Mouse (Mus musculus): ENCODE data around the gene Eva1b.

Gene Eva1b

DNA sequence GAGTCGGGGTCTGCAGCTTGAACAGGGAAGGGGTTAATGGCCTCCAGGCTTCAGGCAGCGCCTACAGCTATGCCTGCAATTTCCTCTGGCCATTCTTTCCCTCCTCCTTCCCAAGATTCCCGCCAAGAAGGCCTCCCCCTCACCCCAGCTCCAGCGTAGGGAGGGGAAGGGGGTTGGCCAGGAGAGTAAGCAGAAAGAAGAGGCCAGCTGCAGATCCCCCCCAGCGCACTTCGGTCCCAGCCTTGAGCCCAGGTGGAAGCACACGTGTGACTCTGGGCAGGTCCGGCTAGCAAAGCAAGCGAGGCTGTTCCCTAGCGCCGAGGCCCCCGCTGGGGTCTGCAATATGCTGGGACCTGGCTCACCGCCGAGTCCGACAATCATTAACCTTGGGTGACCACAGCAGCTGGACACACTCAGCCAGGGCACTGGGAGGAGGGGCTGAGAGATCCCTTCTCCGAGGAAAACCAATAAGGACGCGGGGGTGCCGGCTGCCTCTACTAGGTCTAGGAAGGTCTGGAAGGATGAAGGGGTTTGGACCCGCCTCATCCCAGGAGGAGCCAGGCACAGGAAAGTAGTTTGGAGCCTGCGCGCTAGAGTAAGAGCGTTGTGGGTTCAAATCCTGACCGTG lies at the start of gene Eva1b:
Gene Eva1b, plus strand, starts transcription at position 212 of the 628 bp plus-strand sequence.
- DNase-seq, result peak; percentile 96

DNA sequence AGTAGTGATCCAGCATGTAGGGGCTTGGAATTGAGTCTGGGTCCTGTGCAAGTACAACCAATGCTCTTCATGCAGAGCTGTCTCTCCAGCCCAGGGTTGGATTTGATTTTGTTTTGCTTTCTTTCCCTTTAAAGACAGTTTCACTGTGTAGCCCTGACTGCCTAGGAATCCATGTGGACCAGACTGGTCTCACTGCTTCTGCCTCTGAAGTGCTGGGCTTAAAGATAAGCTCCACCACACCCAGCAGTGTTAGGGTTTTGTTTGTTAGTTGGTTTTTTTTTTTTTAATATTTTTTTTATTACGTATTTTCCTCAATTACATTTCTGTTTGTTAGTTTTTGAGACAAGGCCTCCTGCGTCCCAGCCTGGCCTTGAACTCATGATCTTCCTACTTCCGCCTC lies 48.2 kb upstream of the Eva1b start:
- DNase-seq, result no peak

DNA sequence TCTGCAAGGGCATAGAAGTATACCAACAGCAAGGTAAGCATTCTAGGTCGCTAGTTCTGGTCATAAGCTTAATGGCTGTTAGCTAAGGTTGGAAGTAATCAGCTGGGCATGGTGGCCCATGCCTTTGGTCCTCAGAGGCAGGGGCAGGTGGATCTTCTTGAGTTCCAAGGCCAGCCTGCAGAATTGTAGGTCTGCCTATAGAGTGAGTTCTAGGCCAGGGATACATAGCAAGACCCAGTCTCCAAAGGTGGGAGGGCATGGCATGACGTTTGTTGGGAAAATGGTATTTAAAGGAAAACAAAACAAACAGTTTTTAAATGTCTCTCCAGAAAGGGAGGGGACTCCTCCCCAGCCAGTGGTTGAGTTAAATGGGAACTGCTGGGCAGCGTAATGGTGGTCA lies 46.8 kb upstream of the Eva1b start:
- DNase-seq, result no peak

DNA sequence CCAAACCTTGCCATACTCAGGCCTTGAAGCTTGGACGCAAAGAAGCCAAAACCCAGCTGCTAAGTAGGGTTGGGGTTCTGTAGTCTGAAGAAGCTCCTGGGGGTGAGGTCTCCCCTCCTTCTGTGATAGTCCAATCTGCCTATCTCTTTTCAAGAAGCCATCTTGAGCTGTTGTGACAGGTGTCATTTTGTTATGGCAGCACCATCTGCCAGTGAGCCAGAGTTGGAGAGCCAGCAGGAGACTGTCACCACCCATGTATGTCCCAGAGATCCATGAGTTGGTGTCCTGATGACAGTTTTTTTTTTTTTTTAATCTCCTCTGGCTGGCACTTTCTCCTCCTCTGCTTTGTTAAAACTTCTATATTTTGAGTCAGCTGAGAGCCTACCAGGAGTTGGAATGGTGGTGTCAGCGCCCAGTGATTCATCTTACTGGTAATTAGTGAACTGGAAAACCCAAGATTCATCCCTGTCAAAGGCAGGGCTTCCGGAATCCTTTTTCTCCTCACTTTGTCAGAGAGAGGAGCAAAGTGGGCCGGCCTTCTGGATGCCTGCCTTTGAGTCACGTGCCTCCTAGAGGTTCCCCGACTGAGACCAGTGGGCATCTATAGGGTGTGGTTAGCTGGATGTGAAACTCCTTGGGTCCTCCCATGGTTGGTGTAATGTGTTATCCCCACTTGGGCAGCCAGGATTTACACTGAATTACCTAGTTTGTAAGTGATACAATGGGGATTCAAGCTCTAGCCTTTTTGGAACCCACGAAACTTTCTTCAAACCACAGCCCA lies 45.3 kb upstream of the Eva1b start:
- peak; percentile 47 for DNase-seq

DNA sequence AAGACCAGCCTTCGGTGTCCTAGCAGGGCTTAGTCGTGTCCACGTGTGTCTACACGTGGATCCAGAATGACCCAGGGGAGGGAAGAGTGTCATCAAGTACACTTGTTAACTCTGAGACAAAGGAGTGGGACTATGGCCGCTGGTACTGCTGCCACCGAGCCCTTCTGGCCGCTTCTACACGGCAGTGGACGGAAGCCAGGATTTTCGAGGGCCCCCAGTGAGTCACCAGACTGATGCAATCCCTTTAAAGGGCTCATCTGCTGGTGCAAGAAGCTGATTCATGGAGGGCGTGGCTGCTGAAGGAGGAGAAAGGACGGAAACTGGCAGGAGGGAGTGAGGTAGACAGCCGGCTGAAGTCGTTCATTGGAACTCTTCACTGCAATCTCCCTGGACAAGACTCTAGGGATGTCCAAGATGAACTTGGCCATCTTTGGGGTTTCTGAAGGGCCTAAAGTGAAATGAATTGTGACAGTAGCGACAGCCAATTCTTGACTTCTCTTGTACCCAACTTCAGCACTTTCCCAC lies 44.4 kb upstream of the Eva1b start:
- DNase-seq, result peak; percentile 89

DNA sequence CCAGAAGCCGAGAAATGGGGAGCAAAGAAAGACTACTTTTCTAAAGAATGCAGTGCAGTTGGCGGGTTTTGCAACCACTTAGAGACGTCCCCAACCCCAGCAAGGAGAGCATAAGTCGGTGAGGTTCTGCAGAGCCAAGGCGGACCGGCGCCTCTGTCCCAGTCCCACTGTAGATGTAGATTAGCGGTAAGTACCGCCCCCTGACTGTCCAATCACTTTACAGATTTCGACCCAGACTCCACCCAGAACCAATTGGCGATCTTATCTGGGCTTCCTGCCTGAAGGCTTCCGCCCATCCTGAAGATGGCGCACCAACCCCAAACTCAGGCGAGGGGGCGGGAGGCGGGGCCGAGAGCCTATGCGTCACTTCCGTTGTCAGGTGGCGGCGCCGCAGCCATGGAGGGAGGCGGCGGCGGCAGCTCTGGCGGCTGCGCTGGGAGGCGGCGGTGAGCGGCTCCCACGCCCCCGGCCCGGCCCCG lies 43.9 kb upstream of the Eva1b start, which contains the start of gene Stk40:
Gene Stk40, plus strand, starts transcription at position 368 of the 479 bp plus-strand sequence.
- peak; percentile 98 for DNase-seq

DNA sequence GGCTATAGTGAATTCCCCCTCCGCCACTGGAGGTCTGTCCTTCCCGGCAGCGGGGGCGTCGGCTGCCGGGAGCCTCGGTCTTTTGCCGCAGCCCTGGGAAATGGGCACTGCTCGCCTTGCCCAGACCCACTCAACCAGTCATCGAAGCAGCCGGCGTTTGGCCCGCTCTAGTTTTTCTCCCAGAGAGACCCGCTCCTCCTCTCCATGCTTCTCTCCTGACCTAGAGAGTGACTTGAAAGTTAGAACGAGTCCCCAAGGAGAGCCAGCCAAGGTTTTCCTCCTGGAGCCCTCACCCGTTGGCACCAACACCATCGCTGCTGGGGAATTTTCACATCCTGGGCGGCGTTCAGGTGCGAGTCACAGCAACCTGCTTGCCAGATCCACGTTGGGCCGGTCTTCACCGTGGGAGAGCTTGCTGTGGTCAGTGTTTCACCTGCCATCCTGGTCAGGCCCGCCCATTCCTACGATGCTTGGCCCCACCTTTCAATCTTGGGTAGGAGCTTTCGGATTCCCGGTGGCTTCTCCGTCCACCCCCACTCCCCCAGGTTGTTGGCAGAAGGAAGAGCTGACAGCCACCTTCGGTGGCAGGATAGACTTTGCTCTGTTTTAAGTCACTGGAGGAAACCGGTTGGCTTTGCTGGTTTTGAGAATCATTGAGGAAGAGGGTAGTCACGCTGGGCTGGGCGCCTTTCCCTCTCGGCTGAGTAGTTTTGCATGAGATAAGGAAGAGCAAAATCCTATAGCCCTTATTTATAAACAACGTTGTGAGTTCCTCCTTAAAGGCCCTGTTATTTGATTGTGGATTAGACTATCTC lies 43.1 kb upstream of the Eva1b start:
- DNase-seq, result peak; percentile 87

DNA sequence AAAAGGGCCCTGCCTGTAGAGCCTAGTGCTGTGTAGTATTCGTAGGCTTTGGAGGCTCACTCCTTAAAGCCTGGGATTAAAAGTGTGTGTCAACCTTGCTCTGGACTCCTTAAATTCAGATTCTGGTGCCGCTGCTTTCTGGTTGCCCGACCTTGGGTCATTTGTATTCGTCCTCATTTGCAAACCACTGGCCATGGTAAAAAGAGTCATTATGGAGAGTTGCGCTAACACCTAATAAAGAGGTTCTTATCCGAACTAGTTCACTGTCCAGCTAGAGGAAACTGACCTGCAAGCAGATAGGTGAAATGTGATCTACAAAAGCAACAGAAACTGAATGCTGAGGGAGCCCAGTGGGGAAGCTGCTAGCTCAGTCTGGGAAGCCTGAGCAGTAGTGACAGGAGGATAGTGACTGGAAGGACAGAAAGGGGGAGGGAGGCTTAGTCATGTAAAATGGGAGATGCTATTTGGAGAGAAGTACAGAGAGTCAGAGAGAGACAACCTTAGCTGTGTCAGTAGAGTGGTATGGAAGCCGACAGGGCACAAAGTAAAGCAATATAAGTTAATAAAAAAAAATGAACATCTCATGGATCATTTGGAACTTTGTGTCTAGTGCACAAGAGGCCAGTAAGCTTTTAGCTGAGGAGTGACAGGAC lies 42.3 kb upstream of the Eva1b start:
- DNase-seq, result no peak

DNA sequence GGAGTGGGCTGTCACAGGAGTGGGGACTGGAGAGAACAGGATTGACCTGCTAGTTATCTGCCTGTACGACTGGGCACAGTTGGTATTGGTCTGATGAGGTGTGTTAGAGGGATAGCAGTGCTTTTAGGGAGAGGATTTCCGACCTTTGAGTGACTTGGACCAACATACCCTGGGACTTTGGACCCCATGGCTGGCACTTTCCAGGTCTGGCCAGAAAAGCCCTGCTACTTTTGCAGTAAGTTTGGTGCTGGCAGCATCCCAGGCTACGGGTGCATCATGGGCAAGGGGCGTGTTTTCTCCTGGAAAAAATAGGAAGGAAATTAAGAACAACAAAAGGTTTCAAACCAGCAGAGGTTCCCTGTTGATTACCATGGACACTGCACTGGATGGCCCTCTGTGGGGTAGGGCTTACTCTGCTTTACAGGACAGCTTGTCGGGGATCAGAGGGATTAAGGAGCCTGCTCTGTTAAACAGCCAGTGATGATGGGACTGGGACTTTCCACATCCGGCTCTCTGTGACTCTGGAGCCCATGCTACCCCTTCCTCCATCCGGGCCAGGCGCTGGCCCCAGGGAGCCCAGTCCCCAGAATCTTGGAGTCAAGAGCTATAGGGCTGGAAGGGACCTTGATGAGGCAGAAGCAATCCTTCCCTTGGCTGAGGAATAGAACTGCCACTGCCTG lies 39.3 kb upstream of the Eva1b start:
- DNase-seq, result peak; percentile 91

DNA sequence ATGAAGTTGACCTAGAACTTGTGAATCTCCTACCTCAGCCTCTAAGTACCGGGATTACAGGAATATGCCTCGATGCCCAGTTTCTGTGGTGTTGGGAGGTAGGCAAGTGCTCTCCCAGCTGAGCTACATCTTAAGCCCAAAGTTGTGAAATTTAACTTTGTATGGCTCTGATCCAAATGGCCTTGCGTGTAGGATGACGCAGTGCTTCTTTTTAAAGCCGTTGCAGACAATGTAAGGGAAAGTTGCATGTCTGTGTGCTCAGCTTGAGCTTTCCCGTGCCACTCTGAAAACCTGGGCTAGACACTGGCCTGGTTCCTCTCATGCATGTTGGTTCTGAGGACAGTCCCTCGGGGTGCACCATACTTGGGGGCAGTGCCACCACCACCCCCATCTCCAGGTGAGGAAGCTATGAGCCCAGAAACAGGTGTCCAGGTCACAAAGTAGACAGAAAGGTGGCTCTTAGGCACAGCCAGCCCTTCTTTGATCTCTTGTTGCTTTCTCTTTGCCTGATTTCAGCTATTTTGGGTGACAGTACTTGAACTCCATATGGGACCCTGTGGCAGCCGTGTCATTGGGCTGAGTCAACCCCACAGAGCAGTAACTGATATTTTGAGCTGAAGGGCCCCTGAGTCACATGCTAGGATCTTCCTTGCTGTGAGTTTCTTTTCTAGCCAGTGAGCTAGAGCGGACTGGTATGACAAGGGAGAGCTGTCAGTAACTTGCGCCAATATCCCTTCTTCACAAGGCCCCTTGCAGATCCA lies 37.8 kb upstream of the Eva1b start:
- no peak for DNase-seq

DNA sequence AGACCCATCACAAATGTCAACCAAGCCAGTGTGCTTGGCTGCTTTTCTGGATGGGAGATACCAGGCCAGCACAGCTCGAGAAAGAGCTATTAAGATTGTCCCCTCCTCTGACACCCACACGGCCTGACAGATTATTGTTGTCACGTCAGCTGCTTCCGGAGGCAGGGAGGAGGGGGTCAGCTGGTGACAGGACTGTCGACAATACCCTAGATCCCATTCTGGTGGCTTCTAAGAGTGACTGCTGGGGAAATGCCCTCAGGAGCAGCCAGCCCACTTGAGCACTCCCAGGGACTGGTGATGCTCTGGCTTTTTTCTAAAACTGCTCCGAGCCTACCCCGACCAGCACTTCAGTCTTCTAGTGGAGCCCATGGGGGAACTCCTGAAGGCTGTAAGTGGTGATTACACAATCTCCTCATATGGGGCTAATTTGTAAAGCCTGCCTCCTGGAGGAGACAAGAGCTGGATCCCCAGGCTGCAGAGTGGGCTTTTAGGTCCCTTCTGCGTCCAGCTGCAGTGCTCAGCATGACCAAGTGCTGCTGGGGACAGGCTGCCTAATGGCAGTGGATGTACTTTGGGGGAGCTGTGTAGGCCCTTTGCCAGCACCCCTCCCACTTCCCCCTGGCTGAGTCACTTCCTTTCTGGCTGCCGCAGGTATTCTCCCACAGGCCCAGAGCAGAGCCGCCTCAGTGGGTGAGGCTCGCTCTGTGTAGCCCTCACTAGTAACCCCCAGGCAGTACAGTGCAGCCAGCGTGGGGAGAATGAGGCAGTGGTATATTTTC lies 37.0 kb upstream of the Eva1b start:
- DNase-seq, result peak; percentile 91

DNA sequence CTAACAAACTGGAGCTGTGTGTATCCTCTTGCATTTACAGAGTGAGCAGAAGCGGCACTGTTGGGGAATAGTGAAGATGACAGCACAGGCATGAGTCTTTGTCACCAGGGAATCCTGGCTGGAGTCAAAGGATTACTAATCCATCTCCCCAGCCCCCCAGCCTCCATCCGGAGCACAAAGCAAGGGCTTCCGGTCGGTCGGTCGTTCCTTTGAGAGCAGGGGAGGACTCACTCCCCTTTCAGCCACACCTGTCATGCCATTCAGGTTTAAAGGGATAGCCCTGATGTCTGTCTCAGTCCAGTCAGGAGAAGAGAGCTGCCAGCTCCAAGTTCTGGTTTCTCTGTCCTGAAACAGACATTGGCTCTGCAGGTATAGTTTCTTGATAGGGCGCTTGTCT lies 36.4 kb upstream of the Eva1b start:
- DNase-seq, result peak; percentile 62

DNA sequence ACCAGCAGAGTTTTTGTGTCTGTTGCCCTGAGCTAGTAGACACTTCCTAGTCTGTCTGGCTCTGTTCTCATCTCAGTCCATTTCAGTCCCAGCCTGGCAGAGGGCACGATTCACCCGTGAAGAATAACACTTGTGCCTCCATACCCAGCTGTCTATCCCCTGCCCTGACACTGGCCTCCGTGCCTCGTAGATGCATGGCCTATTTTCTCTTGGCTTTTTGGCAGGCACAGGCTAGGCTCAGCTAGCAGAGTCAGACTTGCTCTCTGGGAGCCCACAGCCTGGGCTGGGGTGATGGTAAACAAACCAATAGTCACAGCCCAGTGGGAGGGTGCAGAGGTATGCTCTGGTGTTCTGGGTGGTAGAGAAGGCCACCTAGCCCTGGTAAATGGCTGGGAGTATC lies 34.3 kb upstream of the Eva1b start:
- DNase-seq, result no peak

DNA sequence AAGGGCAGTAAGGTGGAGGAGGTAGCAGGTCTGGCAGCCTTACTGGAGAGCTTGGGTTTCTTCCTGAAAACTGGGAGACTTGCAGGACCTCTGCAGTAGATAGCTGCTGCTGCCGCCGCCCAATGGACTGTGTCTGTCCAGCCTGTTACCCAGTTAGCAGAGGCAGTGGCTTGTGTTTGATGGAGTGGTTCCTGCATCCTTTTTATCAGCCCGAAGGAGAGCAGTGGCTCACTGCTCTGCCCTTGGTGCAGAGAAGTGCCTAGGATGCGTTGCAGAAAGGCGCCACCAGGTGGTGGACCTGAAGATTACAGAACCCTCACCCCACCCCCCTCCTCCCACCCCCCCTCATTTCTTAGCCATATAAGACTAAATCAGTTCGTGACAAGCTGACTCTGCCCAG lies 33.6 kb upstream of the Eva1b start:
- DNase-seq, result peak; percentile 77

DNA sequence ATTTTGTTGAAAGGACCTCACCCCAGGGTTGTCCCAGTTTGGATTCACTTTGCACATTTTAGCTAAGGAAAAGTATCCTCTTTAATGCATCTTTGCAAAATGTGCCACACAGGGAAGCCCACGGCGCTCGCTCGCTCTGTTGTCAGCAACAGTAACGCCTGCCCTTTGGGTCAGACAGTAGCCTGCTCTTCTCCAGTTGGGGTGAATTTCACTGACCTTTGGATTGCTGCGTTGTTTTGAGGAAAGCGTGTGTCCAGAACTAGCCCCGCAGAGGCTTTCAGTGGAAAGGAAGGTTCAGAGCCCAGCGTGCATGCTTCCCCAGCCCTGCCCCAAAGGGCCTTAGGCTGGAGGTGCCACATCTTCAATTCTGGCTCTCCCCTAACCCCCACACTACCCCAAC lies 32.1 kb upstream of the Eva1b start:
- no peak for DNase-seq

DNA sequence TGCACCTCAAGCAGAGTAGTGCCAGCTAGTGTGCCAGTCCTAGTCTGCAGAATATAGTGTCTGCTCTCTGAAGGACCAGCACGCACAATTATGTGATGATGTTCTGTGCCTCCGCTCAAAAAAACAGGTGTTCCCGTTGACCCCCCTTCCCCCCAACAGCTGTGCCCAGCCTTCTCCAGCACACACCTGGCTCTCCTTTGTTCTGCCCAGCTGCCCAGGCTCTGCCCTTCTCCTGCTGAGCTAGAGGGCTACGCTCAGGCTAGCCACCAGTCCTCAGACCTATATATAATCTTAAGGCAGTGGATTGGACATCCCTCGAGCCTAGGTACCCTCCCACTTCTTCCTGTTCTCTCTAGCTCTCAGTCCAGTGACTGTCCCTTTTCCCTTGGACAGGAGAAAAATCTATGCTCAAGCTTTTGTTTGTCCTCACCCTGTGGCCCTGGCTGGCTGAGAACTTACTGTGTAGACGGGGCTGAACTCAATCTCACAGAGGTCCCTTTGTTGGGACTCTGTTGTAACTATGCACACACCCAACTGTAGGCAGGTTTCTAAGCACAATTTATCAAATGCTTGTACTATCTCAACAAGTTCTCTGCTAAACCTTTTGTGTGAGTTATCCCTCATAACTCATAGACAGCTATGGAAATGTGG lies 31.5 kb upstream of the Eva1b start:
- DNase-seq, result no peak

DNA sequence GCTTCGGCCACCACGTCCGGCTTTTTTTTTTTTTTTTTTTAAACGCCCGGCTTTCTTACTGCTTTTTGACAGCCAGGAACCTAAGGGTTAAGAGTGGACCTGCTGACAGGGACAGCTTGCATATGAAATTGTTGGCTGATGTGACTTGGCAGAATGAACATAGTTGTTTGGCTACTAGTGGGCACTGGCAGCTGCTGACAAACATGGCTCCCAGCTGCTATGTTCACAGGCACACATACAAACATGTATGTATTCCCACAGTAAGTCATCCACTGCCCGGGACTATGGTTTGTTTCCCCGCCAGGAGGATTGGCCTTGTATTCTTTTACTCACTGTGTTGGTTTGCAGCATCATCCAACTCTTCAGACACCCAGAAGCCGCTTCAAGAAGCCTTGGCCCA lies 30.4 kb upstream of the Eva1b start:
- DNase-seq, result no peak

DNA sequence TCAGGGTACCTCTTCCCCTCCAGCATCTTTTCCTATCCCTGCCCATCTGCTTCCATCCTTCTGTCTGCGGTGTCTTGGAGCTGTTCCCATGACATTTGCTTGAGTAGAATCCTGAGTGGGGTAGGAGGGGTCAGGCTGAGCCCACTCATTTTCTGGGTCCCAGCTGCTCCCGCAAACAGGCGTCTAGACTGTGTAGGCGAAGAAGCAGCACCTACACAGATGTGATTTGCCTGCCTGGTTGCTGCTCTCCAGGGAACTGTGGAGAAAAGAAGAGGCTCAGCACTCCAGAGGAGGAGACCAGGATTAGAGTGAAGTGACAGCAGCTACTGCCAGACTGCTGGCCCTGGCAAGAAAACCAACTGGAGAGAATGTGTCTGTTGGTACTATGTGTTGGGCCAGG lies 28.9 kb upstream of the Eva1b start:
- no peak for DNase-seq

DNA sequence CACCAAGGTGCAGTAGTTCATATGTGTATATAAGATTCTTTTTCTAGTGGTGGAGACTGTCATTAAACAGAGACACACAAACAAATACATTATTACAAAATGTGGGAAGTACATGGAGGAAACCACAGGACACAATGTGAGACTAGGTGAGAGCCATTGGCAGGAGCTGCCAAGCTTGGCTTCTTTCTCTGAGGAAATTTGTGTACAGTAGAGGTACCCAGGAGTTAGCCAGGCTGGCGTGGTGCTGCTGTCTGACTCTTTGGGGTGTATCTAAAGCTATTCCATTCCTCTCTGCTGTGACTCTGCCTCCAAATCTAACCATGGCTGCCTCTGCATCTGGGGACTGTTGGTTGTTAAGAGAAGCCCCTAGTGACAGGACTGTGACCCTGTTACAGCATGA lies 28.5 kb upstream of the Eva1b start:
- no peak for DNase-seq

DNA sequence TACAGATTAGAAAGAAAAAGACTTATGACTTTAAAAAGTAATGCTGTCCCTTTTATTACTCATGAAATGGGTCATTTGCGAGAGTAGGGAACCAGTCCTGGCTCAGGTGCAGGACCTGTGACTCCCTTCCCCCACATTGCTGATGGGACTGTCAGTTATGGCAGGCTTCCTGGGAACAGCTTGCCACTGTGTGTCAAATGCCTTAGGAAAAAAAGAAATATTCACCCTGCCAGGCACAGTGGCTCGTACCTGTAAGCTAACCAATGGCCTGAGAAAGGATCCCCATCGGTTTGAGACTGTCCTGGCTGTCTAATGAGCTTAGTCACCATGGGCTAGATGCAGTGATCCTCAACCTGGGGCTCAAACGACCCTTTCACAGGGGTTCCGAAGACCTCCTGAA lies 27.5 kb upstream of the Eva1b start:
- DNase-seq, result no peak
